Mouse (Mus musculus) midbrain, embryonic 13.5 days (tissue): Measurements from ENCODE around the gene Aoc2. TPM values are rescaled to one million over a fixed set of nuclear protein-coding genes. Genes with fewer than 3 reads are reported as not detected.
"Not testable (repeated sequence)": the region's sequence is repeated elsewhere in the genome, so short reads cannot be mapped to it uniquely, and the experiment has no call there.

ENCODE experiments used
- ATAC-seq: fragments of 200-750 bp; cut with Nextera tagmentation; 2 replicates; pipeline ENCODE4 v1.8.0; 2017; ENCODE audit warnings: mild to moderate bottlenecking, moderate TSS enrichment, moderate library complexity
- H3K27ac ChIP-seq: fragments of 300-500 bp; sonication (generic); 2 replicates; pipeline ENCODE4 v1.5.1; 2015; ENCODE audit warnings: inconsistent platforms, mild to moderate bottlenecking, moderate library complexity
- H3K27me3 ChIP-seq: fragments of 300-500 bp; sonication (generic); 2 replicates; pipeline ENCODE4 v1.6.1; 2015; ENCODE audit warnings: mild to moderate bottlenecking, inconsistent platforms
- H3K36me3 ChIP-seq: fragments of 300-500 bp; sonication (generic); 2 replicates; pipeline ENCODE4 v1.6.1; 2015; ENCODE audit warnings: mild to moderate bottlenecking, inconsistent platforms
- H3K4me1 ChIP-seq: fragments of 300-500 bp; sonication (generic); replicated peaks from 2 replicates; pipeline ENCODE4 v1.6.1; 2015; ENCODE audit warnings: inconsistent platforms
- H3K4me2 ChIP-seq: fragments of 300-500 bp; sonication (generic); replicated peaks from 2 replicates; pipeline ENCODE4 v1.6.1; 2015; ENCODE audit warnings: moderate library complexity, mild to moderate bottlenecking, inconsistent platforms
- H3K4me3 ChIP-seq: fragments of 300-500 bp; sonication (generic); replicated peaks from 2 replicates; pipeline ENCODE4 v1.5.1; 2015; ENCODE audit warnings: mild to moderate bottlenecking, inconsistent platforms
- H3K9ac ChIP-seq: fragments of 300-500 bp; sonication (generic); replicated peaks from 2 replicates; pipeline ENCODE4 v1.6.1; 2015; ENCODE audit warnings: mild to moderate bottlenecking, inconsistent platforms
- H3K9me3 ChIP-seq: fragments of 300-500 bp; sonication (generic); 2 replicates; pipeline ENCODE4 v1.6.1; 2016; ENCODE audit warnings: mild to moderate bottlenecking, inconsistent platforms
- WGBS: fragments of 180-500 bp; shearing (Covaris S2); methylation state at CpG from one replicate; pipeline ENCODE4 v1.1.7; 2015; 5-methylcytosine and 5-hydroxymethylcytosine counted together
- microRNA-seq: library from miRNA; unstranded; fragments of <30 nt; microRNA quantifications from one replicate; pipeline ENCODE4, GENCODE M21; 2016
- polyA plus RNA-seq: library from polyadenylated mRNA; unstranded; fragments of >200 nt; fragmentation: Nextera tagmentation; extraction: Ambion mirVana; gene quantifications from 2 replicates; pipeline ENCODE4 v1.2.1, GENCODE M21; 2015

The Aoc2 gene
- polyA plus RNA-seq, 1 experiment from 2014 or later, result 2.5 TPM

DNA sequence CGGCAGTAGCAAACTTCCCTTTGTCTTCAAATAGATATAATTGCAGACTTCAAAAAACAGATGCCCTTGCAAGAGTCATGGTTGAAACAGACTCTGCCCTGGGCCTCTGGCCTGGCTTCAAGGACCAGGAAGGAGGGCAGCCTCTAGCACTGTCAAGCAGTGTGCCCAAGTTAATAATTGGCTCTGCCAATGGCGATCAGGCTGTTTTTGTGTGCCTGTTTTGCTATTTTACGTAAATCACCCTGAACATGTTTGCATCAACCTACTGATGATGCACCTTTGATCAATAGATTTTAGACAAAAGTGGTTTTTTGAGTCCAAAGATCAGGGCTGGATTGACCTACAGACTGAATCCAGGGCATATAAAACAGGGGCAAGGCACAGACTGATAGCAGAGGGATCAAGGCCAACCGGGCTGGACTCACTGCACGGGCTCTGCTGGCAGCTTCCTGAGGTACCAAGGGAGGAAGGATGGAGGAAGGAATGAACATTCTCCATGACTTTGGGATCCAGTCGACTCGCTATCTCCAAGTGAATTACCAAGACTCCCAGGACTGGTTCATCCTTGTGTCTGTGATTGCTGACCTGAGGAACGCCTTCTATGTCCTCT is 42.6 kb downstream of the Aoc2 start, which contains the start of gene G6pc:
Gene G6pc (plus strand): TSS at position 236 of the 610 bp plus-strand sequence.
- no peak within 1 kb of the TSS for H3K4me2 ChIP-seq
- no peak within 1 kb of the TSS for H3K4me3 ChIP-seq
- no peak within 1 kb of the TSS for H3K9ac ChIP-seq
- no peaks in the 10 kb centered on the region for H3K9me3 ChIP-seq
- WGBS, result 91% methylated on average over 8 of the region's 8 CpGs
- ATAC-seq, result no peak
- no peaks in the 10 kb centered on the region for H3K27me3 ChIP-seq
- no peaks in the 10 kb centered on the region for H3K4me1 ChIP-seq
- no peaks in the 10 kb centered on the region for H3K36me3 ChIP-seq
- no peak within 1 kb of the TSS for H3K27ac ChIP-seq

DNA sequence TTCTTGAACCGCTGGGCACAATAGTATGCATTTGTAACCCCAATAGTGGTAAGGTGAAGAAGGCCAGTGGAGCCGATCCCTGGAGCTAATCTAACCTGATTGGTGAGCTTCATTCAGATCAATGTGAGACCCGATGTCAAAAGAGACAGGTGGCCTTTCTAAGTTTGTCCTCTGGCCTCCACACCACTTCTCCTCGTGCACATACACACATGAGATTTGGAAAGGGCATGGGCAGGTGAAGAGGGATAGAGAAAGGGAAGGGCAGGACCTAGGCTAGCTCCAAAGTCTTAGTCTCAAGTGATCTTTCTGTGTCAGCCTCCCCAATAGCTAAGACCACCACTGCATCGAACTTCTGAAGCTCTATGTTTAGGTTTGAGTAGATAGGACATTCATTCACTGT is 45.3 kb downstream of the Aoc2 start:
- ATAC-seq, result no peak
- Histone ChIP-seq H3K9ac (no peak overlapping the region), H3K27me3 (no peaks in the 10 kb centered on the region), H3K4me3 (no peak overlapping the region), H3K27ac (no peak overlapping the region), H3K36me3 (no peaks in the 10 kb centered on the region), H3K4me1 (no peaks in the 10 kb centered on the region), H3K4me2 (no peak overlapping the region), H3K9me3 (no peaks in the 10 kb centered on the region)
- 82% methylated on average over 5 of the region's 5 CpGs for WGBS

DNA sequence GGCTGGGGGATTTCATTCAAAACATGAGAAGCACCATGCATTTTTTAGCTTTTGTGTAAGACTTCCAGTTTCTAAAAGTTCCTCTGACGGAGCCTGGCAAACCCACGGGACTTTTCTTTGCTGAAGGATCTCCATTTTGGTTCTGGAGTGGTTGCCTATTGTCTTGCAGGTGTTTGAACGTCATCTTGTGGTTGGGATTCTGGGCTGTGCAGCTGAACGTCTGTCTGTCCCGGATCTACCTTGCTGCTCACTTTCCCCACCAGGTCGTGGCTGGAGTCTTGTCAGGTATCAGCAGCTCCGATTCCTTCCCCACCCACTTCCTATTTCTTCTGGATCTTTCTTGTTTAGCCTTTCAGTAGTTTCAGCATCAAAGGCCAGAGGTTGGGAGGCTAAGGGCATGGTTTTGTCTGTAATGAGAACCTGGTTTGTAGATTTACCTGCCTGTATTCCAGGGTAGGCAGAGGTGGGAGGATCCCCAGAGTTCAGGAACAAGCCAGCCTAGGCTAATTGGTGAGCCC is 49.6 kb downstream of the Aoc2 start:
- WGBS, result 72% methylated on average over 7 of the region's 7 CpGs

DNA sequence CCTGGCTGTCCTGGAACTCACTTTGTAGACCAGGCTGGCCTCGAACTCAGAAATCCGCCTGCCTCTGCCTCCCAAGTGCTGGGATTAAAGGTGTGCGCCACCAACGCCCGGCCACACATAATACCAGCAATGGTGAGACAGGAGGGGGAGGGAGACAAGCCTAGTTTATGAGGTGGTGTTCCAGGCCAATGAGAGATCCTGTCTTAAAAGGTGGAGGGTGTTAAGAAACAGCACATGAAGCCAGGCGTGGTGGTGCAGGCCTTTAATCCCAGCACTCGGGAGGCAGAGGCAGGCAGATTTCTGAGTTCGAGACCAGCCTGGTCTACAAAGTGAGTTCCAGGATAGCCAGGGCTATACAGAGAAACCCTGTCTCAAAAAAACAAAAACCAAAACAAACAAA is 53.3 kb downstream of the Aoc2 start:
- ATAC-seq, result not testable (repeated sequence)

More for the DNA sequence above, 49.6 kb downstream of the Aoc2 start:
- Histone ChIP-seq H3K4me1 (no peaks in the 10 kb centered on the region), H3K27me3 (no peaks in the 10 kb centered on the region), H3K27ac (no peak overlapping the region), H3K9me3 (no peaks in the 10 kb centered on the region), H3K4me3 (no peak overlapping the region), H3K4me2 (no peak overlapping the region), H3K9ac (no peak overlapping the region), H3K36me3 (no peaks in the 10 kb centered on the region)
- no peak for ATAC-seq

DNA sequence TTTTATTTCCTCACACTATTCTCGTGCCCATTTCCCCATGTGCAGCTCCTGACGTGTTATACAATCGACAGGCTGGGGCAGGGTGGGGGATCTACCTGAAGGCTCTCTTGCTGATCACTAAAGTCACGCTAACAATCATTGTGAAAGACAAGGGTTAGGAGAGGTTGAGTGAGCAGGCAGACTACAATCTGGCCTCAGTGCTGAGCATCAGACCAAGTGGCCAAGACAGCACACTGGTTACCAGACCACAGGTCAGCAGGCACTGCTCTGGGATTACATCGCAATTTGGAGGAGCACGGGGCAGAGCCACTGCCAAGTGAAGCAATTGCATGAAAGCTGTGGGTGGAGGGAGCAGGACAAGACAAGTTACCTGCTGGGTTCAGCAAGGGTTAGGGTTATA is 54.1 kb downstream of the Aoc2 start:
- WGBS, result 86% methylated on average over 6 of the region's 6 CpGs
- H3K9me3 ChIP-seq, result no peaks in the 10 kb centered on the region
- H3K4me3 ChIP-seq, result no peak overlapping the region

More for the DNA sequence above, 53.3 kb downstream of the Aoc2 start:
- not testable (repeated sequence) for H3K9ac ChIP-seq, H3K36me3 ChIP-seq, H3K27ac ChIP-seq, H3K4me3 ChIP-seq, H3K27me3 ChIP-seq, H3K4me2 ChIP-seq, H3K9me3 ChIP-seq, H3K4me1 ChIP-seq
- 92% methylated on average over 8 of the region's 8 CpGs for WGBS

More for the DNA sequence above, 54.1 kb downstream of the Aoc2 start:
- no peaks in the 10 kb centered on the region for H3K27me3 ChIP-seq
- H3K4me1 ChIP-seq, result peaks cover 4% of the 10 kb centered on the region
- H3K36me3 ChIP-seq, result no peaks in the 10 kb centered on the region
- no peak for ATAC-seq
- no peak overlapping the region for H3K9ac ChIP-seq
- no peak overlapping the region for H3K27ac ChIP-seq
- H3K4me2 ChIP-seq, result no peak overlapping the region

Small RNAs within 50 kb of the gene (microRNA-seq; reads per million reads assigned to microRNA genes)
- not detected for gene Gm25593

Other genes with a start within 250 kb of the Aoc2 start
- gene Hsd17b1, start 246.7 kb upstream of the Aoc2 start, polyA plus RNA-seq, result 0.24 TPM in 1 of 2 replicates, not detected in the other
- gene Coasy, start 242.5 kb upstream of the Aoc2 start, polyA plus RNA-seq, result 47.1 and 52.8 TPM in 2 replicates
- 85.9 and 90.9 TPM in 2 replicates for gene Mlx, start 237.8 kb upstream of the Aoc2 start, polyA plus RNA-seq
- 27.9 and 30.8 TPM in 2 replicates for gene Psmc3ip, start 229.6 kb upstream of the Aoc2 start, polyA plus RNA-seq
- gene Retreg3, start 205.2 kb upstream of the Aoc2 start, polyA plus RNA-seq, result 21.8 and 28.5 TPM in 2 replicates
- 89.4 and 91.0 TPM in 2 replicates for gene Tubg1, start 205.1 kb upstream of the Aoc2 start, polyA plus RNA-seq
- gene Tubg2, start 169.2 kb upstream of the Aoc2 start, polyA plus RNA-seq, result 29.8 and 31.6 TPM in 2 replicates
- 1.3 and 1.5 TPM in 2 replicates for gene Cntnap1, start 154.5 kb upstream of the Aoc2 start, polyA plus RNA-seq
- gene Plekhh3, start 153.7 kb upstream of the Aoc2 start, polyA plus RNA-seq, result 7.3 and 8.1 TPM in 2 replicates
- gene Ccr10, start 149.6 kb upstream of the Aoc2 start, polyA plus RNA-seq, result 0.19 and 0.38 TPM in 2 replicates
- gene Ezh1, start 98.6 kb upstream of the Aoc2 start, polyA plus RNA-seq, result 17.6 and 17.7 TPM in 2 replicates
- 64.4 and 65.7 TPM in 2 replicates for gene Ramp2, start 79.0 kb upstream of the Aoc2 start, polyA plus RNA-seq
- gene Vps25, start 71.4 kb upstream of the Aoc2 start, polyA plus RNA-seq, result 110 and 111 TPM in 2 replicates
- 7.2 and 7.5 TPM in 2 replicates for gene Wnk4, start 64.5 kb upstream of the Aoc2 start, polyA plus RNA-seq
- gene Cntd1, start 46.1 kb upstream of the Aoc2 start, polyA plus RNA-seq, result 1.2 and 1.3 TPM in 2 replicates
- gene Coa3, start 45.9 kb upstream of the Aoc2 start, polyA plus RNA-seq, result 210 and 213 TPM in 2 replicates
- gene Becn1, start 22.8 kb upstream of the Aoc2 start, polyA plus RNA-seq, result 178 and 194 TPM in 2 replicates
- gene Psme3, start 8.8 kb upstream of the Aoc2 start, polyA plus RNA-seq, result 126 and 134 TPM in 2 replicates
- not detected in 2 replicates for gene Aoc3, start 5.5 kb downstream of the Aoc2 start, polyA plus RNA-seq
- not detected in 2 replicates for gene G6pc, start 42.5 kb downstream of the Aoc2 start, polyA plus RNA-seq
- 94.8 and 101 TPM in 2 replicates for gene Aarsd1, start 92.6 kb downstream of the Aoc2 start, polyA plus RNA-seq
- 6.6 and 8.5 TPM in 2 replicates for gene Gm27029, start 99.7 kb downstream of the Aoc2 start, polyA plus RNA-seq
- 26.2 and 26.4 TPM in 2 replicates for gene Rundc1, start 100.0 kb downstream of the Aoc2 start, polyA plus RNA-seq
- 2.0 and 2.6 TPM in 2 replicates for gene Ptges3l, start 100.3 kb downstream of the Aoc2 start, polyA plus RNA-seq
- gene Rpl27, start 117.2 kb downstream of the Aoc2 start, polyA plus RNA-seq, result 303 and 310 TPM in 2 replicates
- 2.2 and 2.3 TPM in 2 replicates for gene Ifi35, start 123.3 kb downstream of the Aoc2 start, polyA plus RNA-seq
- gene Rnd2, start 139.9 kb downstream of the Aoc2 start, polyA plus RNA-seq, result 102 and 117 TPM in 2 replicates
- 79.5 and 91.5 TPM in 2 replicates for gene Vat1, start 141.2 kb downstream of the Aoc2 start, polyA plus RNA-seq
- 4.7 and 5.3 TPM in 2 replicates for gene Brca1, start 226.9 kb downstream of the Aoc2 start, polyA plus RNA-seq
- gene Nbr1, start 227.1 kb downstream of the Aoc2 start, polyA plus RNA-seq, result 113 and 116 TPM in 2 replicates